Mouse (Mus musculus): Measurements from ENCODE around the gene Rnft2.

Gene Rnft2

GRCm38 (mm10) chr5:118174310-118175009 is 70.5 kb downstream of the Rnft2 start:
- DNase-seq (ENCODE audit: low read depth, low spot score), result no peak

GRCm38 (mm10) chr5:118172078-118172723 is 72.7 kb downstream of the Rnft2 start:
- no peak for DNase-seq (ENCODE audit: low read depth, low spot score)

- DNase-seq (ENCODE audit: low read depth, low spot score), result no peak
Measured at GRCm38 (mm10) chr5:118171665-118172064, 73.3 kb downstream of the Rnft2 start.

GRCm38 (mm10) chr5:118170888-118171529 is 73.9 kb downstream of the Rnft2 start:
- DNase-seq (ENCODE audit: low read depth, low spot score), result no peak

GRCm38 (mm10) chr5:118169222-118170221 is 75.4 kb downstream of the Rnft2 start:
- no peak for DNase-seq (ENCODE audit: low read depth, low spot score)

- no peak for DNase-seq (ENCODE audit: low read depth, low spot score)
Measured at GRCm38 (mm10) chr5:118167561-118167995, 77.3 kb downstream of the Rnft2 start.

GRCm38 (mm10) chr5:118165462-118165861 is 79.5 kb downstream of the Rnft2 start:
- DNase-seq (ENCODE audit: low read depth, low spot score), result peak; percentile 40

GRCm38 (mm10) chr5:118164581-118164980 is 80.3 kb downstream of the Rnft2 start, which contains the start of gene Hrk:
Gene Hrk (plus strand): TSS chr5:118164648.
- no peak for DNase-seq (ENCODE audit: low read depth, low spot score)

GRCm38 (mm10) chr5:118160691-118161090 is 84.2 kb downstream of the Rnft2 start:
- peak; percentile 53 for DNase-seq (ENCODE audit: low read depth, low spot score)

- DNase-seq (ENCODE audit: low read depth, low spot score), result peak; percentile 42
Measured at GRCm38 (mm10) chr5:118156976-118157375, 87.9 kb downstream of the Rnft2 start.

GRCm38 (mm10) chr5:118155565-118155947 is 89.4 kb downstream of the Rnft2 start:
- DNase-seq (ENCODE audit: low read depth, low spot score), result no peak

- peak; percentile 90 for DNase-seq (ENCODE audit: low read depth, low spot score)
Measured at GRCm38 (mm10) chr5:118154839-118155564, 89.9 kb downstream of the Rnft2 start, which contains the start of gene Fbxw8. Gene Fbxw8 (minus strand): TSS chr5:118155464.

- DNase-seq (ENCODE audit: low read depth, low spot score), result no peak
Measured at GRCm38 (mm10) chr5:118149711-118150110, 95.2 kb downstream of the Rnft2 start.

- DNase-seq (ENCODE audit: low read depth, low spot score), result peak; percentile 77
Measured at GRCm38 (mm10) chr5:118147264-118147663, 97.7 kb downstream of the Rnft2 start.

GRCm38 (mm10) chr5:118145999-118146679 is 98.8 kb downstream of the Rnft2 start:
- DNase-seq (ENCODE audit: low read depth, low spot score), result no peak

GRCm38 (mm10) chr5:118145458-118145857 is 99.5 kb downstream of the Rnft2 start:
- no peak for DNase-seq (ENCODE audit: low read depth, low spot score)

GRCm38 (mm10) chr5:118144770-118145169 is 100.1 kb downstream of the Rnft2 start:
- no peak for DNase-seq (ENCODE audit: low read depth, low spot score)

GRCm38 (mm10) chr5:118144327-118144726 is 100.6 kb downstream of the Rnft2 start:
- DNase-seq (ENCODE audit: low read depth, low spot score), result no peak

GRCm38 (mm10) chr5:118143211-118144026 is 101.5 kb downstream of the Rnft2 start:
- DNase-seq (ENCODE audit: low read depth, low spot score), result no peak

Measured in 3T3-L1 (cell line).